Mouse (Mus musculus): Measurements from ENCODE around the gene Tpbgl. TPM values are rescaled to one million over a fixed set of nuclear protein-coding genes. Genes with fewer than 3 reads are reported as not detected.

The Tpbgl gene
- polyA plus RNA-seq, 1 experiment = not detected

DNA sequence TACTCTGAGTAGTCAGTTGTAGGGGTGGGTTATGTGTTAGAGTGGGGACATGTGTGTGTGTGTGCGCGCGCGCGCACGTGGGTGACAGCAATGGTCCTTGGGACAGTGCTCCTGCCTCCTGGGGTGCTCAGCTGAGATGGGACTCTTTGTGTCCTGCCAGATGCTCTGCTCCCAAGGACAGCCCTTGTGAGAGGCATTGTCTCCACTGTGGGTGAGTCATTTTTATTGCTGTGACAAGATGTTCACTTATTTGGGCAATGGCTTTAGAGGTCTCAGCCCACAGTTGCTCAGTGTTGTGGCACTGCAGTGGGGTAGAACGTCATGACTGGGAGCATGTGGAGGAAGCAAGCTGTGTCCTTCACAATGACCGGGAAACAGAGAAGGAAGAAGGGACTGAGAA lies 40.9 kb downstream of the Tpbgl start:
- Histone ChIP-seq H3K4me3 (no peak overlapping the region), H3ac (ENCODE audit: control insufficient read depth, insufficient read length) (no peak overlapping the region), H3K36me3 (ENCODE audit: control insufficient read depth, insufficient read depth) (no peaks in the 10 kb centered on the region), H3K79me2 (ENCODE audit: control insufficient read depth, insufficient read depth) (no peaks in the 10 kb centered on the region), H3K27me3 (ENCODE audit: control insufficient read depth, insufficient read depth, insufficient read length) (no peaks in the 10 kb centered on the region), H3K4me2 (ENCODE audit: low read depth) (no peak overlapping the region)
- TF ChIP-seq E2F4 (IDR thresholded peaks at IDR 0.05; ENCODE audit: insufficient read depth) (no peak), MAX (IDR thresholded peaks at IDR 0.05; ENCODE audit: low read depth) (no peak), MYOD1 (IDR thresholded peaks at IDR 0.05; ENCODE audit: control insufficient read depth in 1 of 3, insufficient read length in 2 of 3, low read depth in 2 of 3) (no peak), TCF12 (IDR thresholded peaks at IDR 0.05; ENCODE audit: insufficient read depth, poor library complexity, severe bottlenecking) (no peak), TCF3 (IDR thresholded peaks at IDR 0.05; ENCODE audit: insufficient read length, low read depth) (no peak), REST (IDR thresholded peaks at IDR 0.05; ENCODE audit: insufficient read depth, insufficient read length) (no peak), POLR2A (IDR thresholded peaks at IDR 0.05; ENCODE audit: insufficient read length, low read depth) (no peak), USF1 (IDR thresholded peaks at IDR 0.05; ENCODE audit: low read depth) (no peak), SRF (IDR thresholded peaks at IDR 0.05; ENCODE audit: control insufficient read depth, insufficient read length, low read depth) (no peak), CEBPB (IDR thresholded peaks at IDR 0.05; ENCODE audit: insufficient read depth, poor library complexity, severe bottlenecking) (no peak), POLR2AphosphoS2 (IDR thresholded peaks at IDR 0.05; ENCODE audit: insufficient read length, low read depth) (no peak), MYOG (IDR thresholded peaks at IDR 0.05; ENCODE audit: control insufficient read depth in 1 of 3, insufficient read depth in 1 of 3, insufficient read length in 2 of 3, low read depth in 2 of 3) (no peak)

GRCm38 (mm10) chr7:99583625-99584024 lies 43.3 kb downstream of the Tpbgl start:
- H3K4me2 ChIP-seq (ENCODE audit: low read depth) = no peak overlapping the region
- no peaks in the 10 kb centered on the region for H3K79me2 ChIP-seq (ENCODE audit: control insufficient read depth, insufficient read depth)
- TF ChIP-seq POLR2AphosphoS2 (IDR thresholded peaks at IDR 0.05; ENCODE audit: insufficient read length, low read depth) (no peak), POLR2A (IDR thresholded peaks at IDR 0.05; ENCODE audit: insufficient read length, low read depth) (no peak), TCF3 (IDR thresholded peaks at IDR 0.05; ENCODE audit: insufficient read length, low read depth) (no peak), CEBPB (IDR thresholded peaks at IDR 0.05; ENCODE audit: insufficient read depth, poor library complexity, severe bottlenecking) (no peak)
- H3ac ChIP-seq (ENCODE audit: control insufficient read depth, insufficient read length) = no peak overlapping the region
- no peaks in the 10 kb centered on the region for H3K27me3 ChIP-seq (ENCODE audit: control insufficient read depth, insufficient read depth, insufficient read length)
- H3K4me3 ChIP-seq = no peak overlapping the region
- H3K36me3 ChIP-seq (ENCODE audit: control insufficient read depth, insufficient read depth) = no peaks in the 10 kb centered on the region

DNA sequence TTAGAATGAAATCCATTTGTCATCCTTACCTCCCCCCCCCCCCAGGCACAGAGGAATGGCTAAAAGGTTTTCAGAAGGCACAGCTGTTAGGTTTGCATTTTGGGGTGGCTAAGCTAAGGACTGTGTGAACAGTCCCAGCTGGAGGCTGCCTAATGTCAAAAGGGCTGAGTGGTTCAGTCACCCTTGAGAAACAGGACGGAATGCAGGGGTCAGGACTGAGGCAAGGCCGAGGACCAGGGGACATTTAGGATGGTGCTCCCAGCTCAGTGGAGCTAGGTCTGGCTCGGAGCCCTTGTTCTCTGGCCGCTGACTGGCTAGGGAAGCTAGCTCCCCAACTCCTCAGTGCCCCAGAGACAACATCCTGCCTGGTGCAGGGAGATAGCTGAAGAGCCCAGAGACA lies 44.0 kb downstream of the Tpbgl start:
- Histone ChIP-seq H3K4me2 (ENCODE audit: low read depth) (no peak overlapping the region), H3ac (ENCODE audit: control insufficient read depth, insufficient read length) (no peak overlapping the region), H3K27me3 (ENCODE audit: control insufficient read depth, insufficient read depth, insufficient read length) (no peaks in the 10 kb centered on the region), H3K79me2 (ENCODE audit: control insufficient read depth, insufficient read depth) (no peaks in the 10 kb centered on the region), H3K4me3 (no peak overlapping the region), H3K36me3 (ENCODE audit: control insufficient read depth, insufficient read depth) (no peaks in the 10 kb centered on the region)
- no peak for TF ChIP-seq E2F4 (IDR thresholded peaks at IDR 0.05; ENCODE audit: insufficient read depth)
- no peak for TF ChIP-seq CEBPB (IDR thresholded peaks at IDR 0.05; ENCODE audit: insufficient read depth, poor library complexity, severe bottlenecking)
- no peak for TF ChIP-seq MAX (IDR thresholded peaks at IDR 0.05; ENCODE audit: low read depth)
- no peak for TF ChIP-seq MYOD1 (IDR thresholded peaks at IDR 0.05; ENCODE audit: control insufficient read depth in 1 of 3, insufficient read length in 2 of 3, low read depth in 2 of 3)
- no peak for TF ChIP-seq POLR2A (IDR thresholded peaks at IDR 0.05; ENCODE audit: insufficient read length, low read depth)
- TF ChIP-seq TCF12 (IDR thresholded peaks at IDR 0.05; ENCODE audit: insufficient read depth, poor library complexity, severe bottlenecking) = no peak

GRCm38 (mm10) chr7:99582306-99582705 lies 44.6 kb downstream of the Tpbgl start:
- Histone ChIP-seq H3K4me3 (no peak overlapping the region), H3K36me3 (ENCODE audit: control insufficient read depth, insufficient read depth) (no peaks in the 10 kb centered on the region), H3K27me3 (ENCODE audit: control insufficient read depth, insufficient read depth, insufficient read length) (no peaks in the 10 kb centered on the region), H3K4me2 (ENCODE audit: low read depth) (no peak overlapping the region), H3K79me2 (ENCODE audit: control insufficient read depth, insufficient read depth) (no peaks in the 10 kb centered on the region), H3ac (ENCODE audit: control insufficient read depth, insufficient read length) (no peak overlapping the region)
- TF ChIP-seq MAX (IDR thresholded peaks at IDR 0.05; ENCODE audit: low read depth) (no peak), TCF3 (IDR thresholded peaks at IDR 0.05; ENCODE audit: insufficient read length, low read depth) (no peak), E2F4 (IDR thresholded peaks at IDR 0.05; ENCODE audit: insufficient read depth) (no peak), CEBPB (IDR thresholded peaks at IDR 0.05; ENCODE audit: insufficient read depth, poor library complexity, severe bottlenecking) (no peak)

- Histone ChIP-seq H3ac (ENCODE audit: control insufficient read depth, insufficient read length) (no peak overlapping the region), H3K4me3 (no peak overlapping the region), H3K79me2 (ENCODE audit: control insufficient read depth, insufficient read depth) (no peaks in the 10 kb centered on the region), H3K4me2 (ENCODE audit: low read depth) (no peak overlapping the region), H3K36me3 (ENCODE audit: control insufficient read depth, insufficient read depth) (no peaks in the 10 kb centered on the region), H3K27me3 (ENCODE audit: control insufficient read depth, insufficient read depth, insufficient read length) (no peaks in the 10 kb centered on the region)
- TF ChIP-seq REST (IDR thresholded peaks at IDR 0.05; ENCODE audit: insufficient read depth, insufficient read length) (no peak), TCF3 (IDR thresholded peaks at IDR 0.05; ENCODE audit: insufficient read length, low read depth) (no peak), MAX (IDR thresholded peaks at IDR 0.05; ENCODE audit: low read depth) (no peak), USF1 (IDR thresholded peaks at IDR 0.05; ENCODE audit: low read depth) (no peak), TCF12 (IDR thresholded peaks at IDR 0.05; ENCODE audit: insufficient read depth, poor library complexity, severe bottlenecking) (no peak), MYOD1 (IDR thresholded peaks at IDR 0.05; ENCODE audit: control insufficient read depth in 1 of 3, insufficient read length in 2 of 3, low read depth in 2 of 3) (no peak), POLR2AphosphoS2 (IDR thresholded peaks at IDR 0.05; ENCODE audit: insufficient read length, low read depth) (no peak), SRF (IDR thresholded peaks at IDR 0.05; ENCODE audit: control insufficient read depth, insufficient read length, low read depth) (no peak), MYOG (IDR thresholded peaks at IDR 0.05; ENCODE audit: control insufficient read depth in 1 of 3, insufficient read depth in 1 of 3, insufficient read length in 2 of 3, low read depth in 2 of 3) (no peak), CEBPB (IDR thresholded peaks at IDR 0.05; ENCODE audit: insufficient read depth, poor library complexity, severe bottlenecking) (no peak), E2F4 (IDR thresholded peaks at IDR 0.05; ENCODE audit: insufficient read depth) (no peak), POLR2A (IDR thresholded peaks at IDR 0.05; ENCODE audit: insufficient read length, low read depth) (no peak)
Observed at GRCm38 (mm10) chr7:99580247-99580646, 46.7 kb downstream of the Tpbgl start.
